Mouse (Mus musculus) liver, embryonic 11.5 days (tissue): ENCODE data around the gene Noxred1. TPM values are rescaled to one million over a fixed set of nuclear protein-coding genes. Genes with fewer than 3 reads are reported as not detected.

Experiments
- ATAC-seq: fragments of 200-750 bp; cut with Nextera tagmentation; replicated peaks from 2 replicates; pipeline ENCODE4 v1.8.0; 2017; ENCODE audit warnings: moderate number of reproducible peaks, mild to moderate bottlenecking, moderate TSS enrichment, moderate library complexity; ENCODE audit not compliant: low FRiP score
- DNase-seq: peaks from one replicate; pipeline ENCODE4 v3.0.0-alpha.2; 2017; ENCODE audit warnings: low spot score
- H3K27ac ChIP-seq: fragments of 300-500 bp; sonication (generic); 2 replicates; pipeline ENCODE4 v1.5.1; 2014; ENCODE audit warnings: mild to moderate bottlenecking, low read depth, low read length, control low read depth
- H3K27me3 ChIP-seq: fragments of 300-500 bp; sonication (generic); replicated peaks from 2 replicates; pipeline ENCODE4 v1.6.1; 2014; ENCODE audit warnings: low read length, mixed read lengths; ENCODE audit not compliant: control insufficient read depth, insufficient read depth
- H3K36me3 ChIP-seq: fragments of 300-500 bp; sonication (generic); 2 replicates; pipeline ENCODE4 v1.6.1; 2014; ENCODE audit warnings: mild to moderate bottlenecking, low read length, moderate library complexity, mixed read lengths; ENCODE audit not compliant: control insufficient read depth, insufficient read depth
- H3K4me1 ChIP-seq: fragments of 300-500 bp; sonication (generic); replicated peaks from 2 replicates; pipeline ENCODE4 v1.6.1; 2014; ENCODE audit warnings: low read length, mixed read lengths; ENCODE audit not compliant: control insufficient read depth, insufficient read depth
- H3K4me2 ChIP-seq: fragments of 300-500 bp; sonication (generic); 2 replicates; pipeline ENCODE4 v1.6.1; 2014; ENCODE audit warnings: mild to moderate bottlenecking, control low read depth, moderate library complexity
- H3K4me3 ChIP-seq: fragments of 300-500 bp; sonication (generic); 2 replicates; pipeline ENCODE4 v1.5.1; 2014; ENCODE audit warnings: low read depth, low read length, control low read depth
- H3K9ac ChIP-seq: fragments of 300-500 bp; sonication (generic); 2 replicates; pipeline ENCODE4 v1.6.1; 2014; ENCODE audit warnings: low read depth, low read length, control low read depth
- H3K9me3 ChIP-seq: fragments of 300-500 bp; sonication (generic); 2 replicates; pipeline ENCODE4 v1.6.1; 2016; ENCODE audit warnings: low read length, inconsistent platforms, mixed read lengths; ENCODE audit not compliant: control insufficient read depth
- WGBS: fragments of 180-500 bp; shearing (Covaris S2); extraction: QIAGEN DNeasy Blood & Tissue Kit; methylation state at CpG from one replicate; pipeline ENCODE4 v1.1.7; 2014; 5-methylcytosine and 5-hydroxymethylcytosine counted together
- polyA plus RNA-seq: library from polyadenylated mRNA; unstranded; fragments of >200 nt; fragmentation: Nextera tagmentation; extraction: Ambion mirVana; gene quantifications from 2 replicates; pipeline ENCODE4 v1.2.1, GENCODE M21; 2014

Gene Noxred1
- polyA plus RNA-seq, 1 experiment from 2014 or later: 0.96 TPM

GRCm38 (mm10) chr12:87253878-87254277 is 15.3 kb upstream of the Noxred1 start:
- Histone ChIP-seq H3K27ac (no peak overlapping the region), H3K4me2 (no peak overlapping the region), H3K9me3 (no peaks in the 10 kb centered on the region), H3K36me3 (peaks cover 28% of the 10 kb centered on the region; the same call in 1 of the 2 replicates), H3K9ac (no peak overlapping the region), H3K4me3 (no peak overlapping the region), H3K4me1 (peaks cover 6% of the 10 kb centered on the region; the same call in 1 of the 2 replicates), H3K27me3 (no peaks in the 10 kb centered on the region)
- no peak for DNase-seq
- 93% methylated on average over 6 of the region's 6 CpGs for WGBS
- no peak for ATAC-seq

- H3K36me3 ChIP-seq: peaks cover 20% of the 10 kb centered on the region; the same call in 1 of the 2 replicates
- H3K9ac ChIP-seq: no peak overlapping the region
- H3K27me3 ChIP-seq: no peaks in the 10 kb centered on the region
- H3K9me3 ChIP-seq: no peaks in the 10 kb centered on the region
- DNase-seq (no peak), ATAC-seq (peak; percentile 57; the same call in 1 of the 2 replicates)
- H3K4me3 ChIP-seq: no peak overlapping the region
- H3K4me1 ChIP-seq: peaks cover 6% of the 10 kb centered on the region; the same call in 1 of the 2 replicates
- WGBS: 75% methylated on average over 6 of the region's 6 CpGs
- H3K4me2 ChIP-seq: no peak overlapping the region
- no peak overlapping the region for H3K27ac ChIP-seq
Observed at GRCm38 (mm10) chr12:87250161-87250560, 11.6 kb upstream of the Noxred1 start.

- H3K4me1 ChIP-seq: no peaks in the 10 kb centered on the region
- no peaks in the 10 kb centered on the region for H3K27me3 ChIP-seq
- ATAC-seq: no peak
- DNase-seq: no peak
- H3K27ac ChIP-seq: no peak overlapping the region
- H3K4me2 ChIP-seq: no peak overlapping the region
- no peaks in the 10 kb centered on the region for H3K9me3 ChIP-seq
- peaks cover 16% of the 10 kb centered on the region for H3K36me3 ChIP-seq
- WGBS: 70% methylated on average over 5 of the region's 5 CpGs
- no peak overlapping the region for H3K4me3 ChIP-seq
- H3K9ac ChIP-seq: no peak overlapping the region
Observed at GRCm38 (mm10) chr12:87236882-87237483, 1.5 kb downstream of the Noxred1 start.

- no peak overlapping the region for H3K4me3 ChIP-seq
- peaks cover 5% of the 10 kb centered on the region; the same call in 1 of the 2 replicates for H3K9me3 ChIP-seq
- H3K27me3 ChIP-seq: no peaks in the 10 kb centered on the region
- ATAC-seq (no peak), DNase-seq (no peak)
- H3K9ac ChIP-seq: no peak overlapping the region
- no peak overlapping the region for H3K4me2 ChIP-seq
- H3K36me3 ChIP-seq: no peaks in the 10 kb centered on the region
- H3K4me1 ChIP-seq: 0 out of 2 replicates have a peak, but pooled peaks cover under 1% of the 10 kb centered on the region
- H3K27ac ChIP-seq: no peak overlapping the region
Observed at GRCm38 (mm10) chr12:87230379-87230895, 8.1 kb downstream of the Noxred1 start.

- Histone ChIP-seq H3K9me3 (peaks cover 5% of the 10 kb centered on the region; the same call in 1 of the 2 replicates), H3K4me3 (no peak overlapping the region), H3K36me3 (no peaks in the 10 kb centered on the region), H3K4me2 (no peak overlapping the region), H3K27me3 (no peaks in the 10 kb centered on the region), H3K27ac (no peak overlapping the region), H3K4me1 (0 out of 2 replicates have a peak, but pooled peaks cover 2% of the 10 kb centered on the region), H3K9ac (no peak overlapping the region)
- ATAC-seq (no peak), DNase-seq (no peak)
- 86% methylated on average over 2 of the region's 2 CpGs for WGBS
Observed at GRCm38 (mm10) chr12:87229633-87230032, 8.9 kb downstream of the Noxred1 start.

GRCm38 (mm10) chr12:87226801-87227200 is 11.7 kb downstream of the Noxred1 start:
- no peak overlapping the region for H3K4me2 ChIP-seq
- no peaks in the 10 kb centered on the region for H3K36me3 ChIP-seq
- no peak overlapping the region for H3K27ac ChIP-seq
- H3K9me3 ChIP-seq: peaks cover 5% of the 10 kb centered on the region; the same call in 1 of the 2 replicates
- DNase-seq: no peak
- WGBS: 66% methylated on average over 7 of the region's 7 CpGs
- no peak overlapping the region for H3K9ac ChIP-seq
- no peak overlapping the region for H3K4me3 ChIP-seq
- 0 out of 2 replicates have a peak, but pooled peaks have one; percentile 55 for ATAC-seq
- no peaks in the 10 kb centered on the region for H3K27me3 ChIP-seq
- 0 out of 2 replicates have a peak, but pooled peaks cover 2% of the 10 kb centered on the region for H3K4me1 ChIP-seq

- no peaks in the 10 kb centered on the region for H3K36me3 ChIP-seq
- 57% methylated on average over 10 of the region's 10 CpGs for WGBS
Observed at GRCm38 (mm10) chr12:87224950-87225349, 13.6 kb downstream of the Noxred1 start.

GRCm38 (mm10) chr12:87219362-87219761 is 19.2 kb downstream of the Noxred1 start:
- no peaks in the 10 kb centered on the region for H3K4me1 ChIP-seq
- no peaks in the 10 kb centered on the region for H3K36me3 ChIP-seq
- H3K4me3 ChIP-seq: no peak overlapping the region
- H3K9ac ChIP-seq: no peak overlapping the region
- DNase-seq: no peak
- no peak overlapping the region for H3K27ac ChIP-seq
- no peak overlapping the region for H3K4me2 ChIP-seq
- H3K27me3 ChIP-seq: no peaks in the 10 kb centered on the region
- WGBS: 74% methylated on average over 7 of the region's 7 CpGs
- H3K9me3 ChIP-seq: no peaks in the 10 kb centered on the region
- ATAC-seq: no peak

More at GRCm38 (mm10) chr12:87224950-87225349, 13.6 kb downstream of the Noxred1 start:
- H3K4me2 ChIP-seq: peak overlapping the region; percentile 44
- no peak overlapping the region for H3K9ac ChIP-seq
- H3K27ac ChIP-seq: no peak overlapping the region
- H3K9me3 ChIP-seq: peaks cover 5% of the 10 kb centered on the region; the same call in 1 of the 2 replicates
- H3K4me3 ChIP-seq: no peak overlapping the region
- 0 out of 2 replicates have a peak, but pooled peaks cover 2% of the 10 kb centered on the region for H3K4me1 ChIP-seq
- DNase-seq: no peak
- ATAC-seq: 0 out of 2 replicates have a peak, but pooled peaks have one; percentile 42
- no peaks in the 10 kb centered on the region for H3K27me3 ChIP-seq

GRCm38 (mm10) chr12:87217596-87217995 is 20.9 kb downstream of the Noxred1 start:
- Histone ChIP-seq H3K4me2 (no peak overlapping the region), H3K9ac (no peak overlapping the region), H3K4me3 (no peak overlapping the region), H3K27me3 (no peaks in the 10 kb centered on the region), H3K9me3 (no peaks in the 10 kb centered on the region), H3K27ac (no peak overlapping the region), H3K36me3 (no peaks in the 10 kb centered on the region), H3K4me1 (no peaks in the 10 kb centered on the region)
- DNase-seq (no peak), ATAC-seq (no peak)
